Mouse (Mus musculus) lung, adult 2 months (tissue): ENCODE results near the gene Usp30. TPM values are rescaled to one million over a fixed set of nuclear protein-coding genes. Genes with fewer than 3 reads are reported as not detected.

Experiments used
- DNase-seq: peaks from one replicate; pipeline ENCODE4 v3.0.0; 2022
- H3K4me1 ChIP-seq: fragments of 200-500 bp; 2 replicates; pipeline ENCODE4 v1.6.1; 2011; ENCODE audit warnings: low read length; ENCODE audit not compliant: control insufficient read depth, insufficient read depth
- H3K4me3 ChIP-seq: fragments of 200-500 bp; replicated peaks from 2 replicates; pipeline ENCODE3; 2011; ENCODE audit warnings: low read depth, mild to moderate bottlenecking, control low read depth, low read length; ENCODE audit errors: extremely low read depth
- CTCF ChIP-seq: fragments of 200-500 bp; IDR thresholded peaks from 2 replicates; pipeline ENCODE4 v1.5.1; 2011; ENCODE audit warnings: mild to moderate bottlenecking, low read length, control low read depth; ENCODE audit not compliant: insufficient read depth
- POLR2A ChIP-seq: fragments of 200-500 bp; IDR thresholded peaks from 2 replicates; pipeline ENCODE4 v1.6.1; 2011; ENCODE audit warnings: low read depth, mild to moderate bottlenecking, control low read depth, low read length, borderline replicate concordance; ENCODE audit errors: extremely low read depth
- WGBS: fragments of 180-500 bp; shearing (Covaris S2); methylation state at CpG from one replicate; pipeline ENCODE4 v1.1.7; 2018; 5-methylcytosine and 5-hydroxymethylcytosine counted together
- polyA plus RNA-seq: library from polyadenylated mRNA; depleted of rRNA; stranded (reverse); fragments of >200 nt; gene quantifications from 2 replicates; pipeline ENCODE4 v1.2.3, GENCODE M21; 2012; rRNA removed

Usp30 gene
- polyA plus RNA-seq, result 17.0 and 19.7 TPM in 2 replicates

DNA sequence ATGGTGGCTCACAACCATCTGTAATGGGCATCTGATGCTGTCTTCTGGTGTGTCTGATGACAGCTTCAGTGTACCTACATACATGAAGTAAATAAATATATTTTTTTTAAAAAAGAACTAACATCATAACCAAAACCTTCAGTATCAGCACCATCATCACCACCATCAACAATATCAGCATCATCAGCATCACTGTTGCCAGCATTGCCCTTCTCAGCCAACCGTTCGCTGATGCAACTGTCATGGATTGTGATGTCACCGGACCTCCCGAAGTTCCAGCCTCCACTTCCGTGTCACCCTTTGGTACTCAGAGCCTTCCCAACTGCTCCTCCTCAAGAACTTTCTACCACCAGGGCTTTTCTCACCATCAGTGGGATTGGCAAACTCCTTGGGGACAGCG, at the start of gene Usp30:
TSS of gene Usp30 (plus strand) at position 301 of the 400 bp plus-strand sequence.
- TF ChIP-seq POLR2A (no peak), CTCF (no peak)
- 89% methylated on average over 6 of the region's 6 CpGs for WGBS
- Histone ChIP-seq H3K4me1 (no peaks in the 10 kb centered on the region), H3K4me3 (no peak within 1 kb of the TSS)
- DNase-seq, result no peak

DNA sequence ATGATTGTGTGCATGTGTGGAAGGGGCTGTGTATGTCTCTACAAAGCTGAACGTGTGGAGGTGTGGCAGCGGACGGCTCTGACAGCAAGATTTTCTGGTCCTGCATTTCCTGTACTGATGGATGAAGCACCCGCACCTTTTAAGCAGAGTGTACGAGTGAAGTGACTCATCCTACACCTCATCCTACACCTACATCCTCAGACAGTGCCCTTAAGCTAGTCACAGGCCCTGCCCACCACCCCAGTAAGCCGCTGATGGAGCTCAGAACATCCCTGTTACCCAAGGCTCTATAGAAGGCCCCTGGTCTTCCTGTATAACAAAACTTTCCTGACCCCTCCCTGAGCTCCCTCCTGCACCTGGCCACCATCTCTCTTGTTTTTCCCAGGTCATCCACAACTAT, 40.9 kb upstream of the Usp30 start:
- DNase-seq, result no peak
- Histone ChIP-seq H3K4me1 (no peaks in the 10 kb centered on the region), H3K4me3 (no peak overlapping the region)
- TF ChIP-seq CTCF (no peak), POLR2A (no peak)
- 46% methylated on average over 6 of the region's 6 CpGs for WGBS

DNA sequence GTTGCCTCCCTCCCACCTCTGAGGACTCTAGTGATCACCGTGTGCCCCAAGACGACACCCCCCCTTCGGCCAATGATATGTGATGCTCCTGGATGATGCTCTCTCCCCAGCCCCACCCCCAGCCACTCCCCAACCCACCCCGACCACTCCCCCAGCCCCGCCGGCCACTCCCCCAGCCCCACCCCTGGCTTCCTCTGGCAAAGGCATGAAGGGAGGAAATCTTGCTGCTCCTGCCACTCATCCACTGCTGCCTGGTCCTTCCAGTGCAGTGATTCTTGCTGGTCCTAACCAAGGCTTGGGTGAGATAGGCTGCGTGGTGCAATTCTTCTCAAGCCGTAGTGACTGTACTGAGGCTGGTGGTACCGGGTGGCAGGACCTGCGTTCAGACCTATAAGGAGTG, 40.4 kb upstream of the Usp30 start:
- Histone ChIP-seq H3K4me1 (no peaks in the 10 kb centered on the region), H3K4me3 (no peak overlapping the region)
- TF ChIP-seq CTCF (no peak), POLR2A (no peak)
- no peak for DNase-seq
- WGBS, result 11% methylated on average over 10 of the region's 10 CpGs

DNA sequence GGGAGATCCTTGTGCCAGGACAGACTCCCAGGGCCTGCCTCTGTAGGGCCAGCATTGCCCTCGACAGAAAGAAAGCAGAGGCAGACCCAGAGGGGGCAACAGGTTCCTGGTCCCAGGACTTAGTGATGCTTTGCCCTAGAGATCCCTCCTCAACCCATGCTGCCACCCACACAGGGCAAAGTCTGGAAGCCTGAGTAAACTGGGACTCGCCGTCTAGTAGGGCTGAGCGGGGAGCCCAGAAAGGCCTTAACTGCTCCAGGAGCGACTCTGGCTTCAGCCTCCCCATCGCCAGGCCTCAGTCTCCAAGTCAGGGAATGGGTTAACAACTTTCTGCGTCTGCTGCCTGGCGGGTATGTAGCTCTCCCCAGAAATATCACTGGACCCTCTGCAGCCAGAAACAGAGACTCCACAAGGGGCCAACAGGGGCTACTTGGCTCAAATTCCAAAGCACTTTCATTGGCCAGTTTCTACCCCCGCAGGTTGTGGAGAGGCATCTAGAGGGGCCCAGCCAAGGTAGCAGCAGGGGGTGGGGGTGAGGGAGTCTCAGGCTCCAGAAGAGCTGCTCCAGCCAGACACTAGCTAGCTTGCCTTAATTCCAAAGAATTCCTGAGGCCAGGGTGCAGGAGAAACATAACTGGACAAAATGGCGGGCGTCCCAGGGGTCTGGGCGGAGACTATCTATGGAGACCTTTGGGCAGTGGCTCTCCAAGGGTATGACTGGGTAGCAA, 37.9 kb upstream of the Usp30 start:
- TF ChIP-seq CTCF (no peak), POLR2A (no peak)
- no peak for DNase-seq
- WGBS, result 83% methylated on average over 12 of the region's 12 CpGs
- H3K4me1 ChIP-seq, result no peaks in the 10 kb centered on the region
- no peak overlapping the region for H3K4me3 ChIP-seq

DNA sequence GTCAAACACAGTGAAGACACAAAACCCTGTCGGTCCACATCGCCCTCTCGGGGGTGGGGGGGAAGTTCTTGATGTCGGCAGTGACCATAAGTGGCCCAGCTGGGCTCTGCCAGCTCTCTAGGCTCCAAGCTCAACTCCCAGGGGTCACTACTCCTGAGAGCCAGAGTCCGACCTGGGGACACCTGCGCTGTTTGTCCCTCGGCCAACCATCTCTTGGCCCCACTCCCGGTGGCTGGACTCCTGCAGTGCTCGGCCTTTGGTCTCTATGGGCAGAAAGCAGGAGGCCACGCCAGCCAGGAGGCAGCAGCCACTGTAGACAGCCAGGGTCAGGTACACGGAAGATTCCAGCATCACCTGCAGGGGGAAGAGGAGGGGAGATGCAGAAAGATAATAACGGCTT, 37.1 kb upstream of the Usp30 start:
- no peak for DNase-seq
- no peak for TF ChIP-seq CTCF
- TF ChIP-seq POLR2A, result no peak
- Histone ChIP-seq H3K4me3 (no peak overlapping the region), H3K4me1 (no peaks in the 10 kb centered on the region)
- 82% methylated on average over 12 of the region's 12 CpGs for WGBS

DNA sequence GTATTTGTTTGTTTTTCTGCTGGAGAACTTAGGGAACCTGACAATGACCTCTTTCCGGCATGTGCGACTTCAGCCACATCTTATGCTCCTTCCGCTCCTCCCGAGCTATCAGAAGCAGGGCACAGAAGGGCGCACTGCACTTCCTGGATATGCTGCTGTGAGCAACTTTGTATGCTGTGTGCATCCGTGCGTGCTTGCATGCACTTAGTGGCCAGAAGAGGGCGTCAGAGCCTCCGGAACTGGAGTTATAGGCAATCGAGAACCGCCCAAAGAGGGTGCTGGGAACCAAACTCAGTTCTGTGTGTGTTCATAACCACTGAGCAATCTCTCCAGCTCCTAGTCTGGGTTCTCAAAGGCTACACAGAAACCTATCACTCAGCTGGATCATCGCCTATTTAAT, 34.6 kb upstream of the Usp30 start:
- Histone ChIP-seq H3K4me3 (no peak overlapping the region), H3K4me1 (no peaks in the 10 kb centered on the region)
- no peak for DNase-seq
- WGBS, result 84% methylated on average over 12 of the region's 12 CpGs
- TF ChIP-seq POLR2A (no peak), CTCF (no peak)

DNA sequence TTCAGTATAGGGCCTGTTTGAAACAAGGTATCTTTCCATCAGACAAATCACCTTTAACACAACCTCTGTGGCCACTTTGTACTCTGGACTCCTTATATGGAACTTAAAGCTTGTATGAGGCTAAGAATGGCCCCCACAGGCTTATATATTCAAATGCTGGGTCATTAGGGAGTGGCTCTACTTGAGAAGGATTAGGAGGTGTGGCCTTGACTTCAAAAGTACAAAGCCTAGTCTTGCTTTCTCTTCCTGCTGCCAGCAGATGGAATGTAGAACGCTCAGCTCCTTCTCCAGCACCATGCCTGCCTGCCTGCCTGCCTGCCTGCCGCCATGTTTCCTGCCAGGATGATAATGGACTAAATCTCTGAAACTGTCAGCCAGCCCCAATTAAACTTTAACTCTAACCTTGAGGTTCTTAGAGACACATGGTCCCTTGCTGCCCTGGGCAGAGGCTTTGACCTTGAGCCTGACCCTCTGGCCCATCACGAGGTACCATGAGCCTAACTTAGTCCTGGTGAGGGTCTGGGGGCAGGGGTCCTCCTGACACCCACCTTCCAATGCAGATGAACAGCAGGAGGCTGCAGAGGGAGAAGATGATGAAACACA, 33.0 kb upstream of the Usp30 start:
- no peaks in the 10 kb centered on the region for H3K4me1 ChIP-seq
- no peak overlapping the region for H3K4me3 ChIP-seq
- no peak for DNase-seq
- no peak for TF ChIP-seq CTCF
- TF ChIP-seq POLR2A, result no peak
- WGBS, result 74% methylated on average over 3 of the region's 3 CpGs

DNA sequence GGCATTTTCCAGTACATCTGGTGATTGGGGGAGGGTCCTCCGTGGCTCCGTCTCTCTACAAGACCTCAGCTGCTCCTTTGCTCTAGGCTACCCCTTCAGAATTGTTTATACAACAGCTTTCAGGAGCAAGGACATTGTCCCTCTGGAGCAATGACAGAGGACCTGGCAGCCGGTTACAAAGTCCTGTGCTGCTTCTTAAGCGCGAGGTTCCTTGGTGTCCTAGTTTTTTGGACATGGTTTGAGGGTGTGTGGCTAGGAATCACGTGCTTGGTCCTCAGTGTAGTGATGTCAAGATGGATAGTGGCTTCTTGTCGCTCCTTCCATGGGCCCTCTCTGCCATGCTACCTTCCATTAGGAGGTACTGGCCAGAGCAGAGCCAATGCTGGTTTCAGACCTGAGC, 30.9 kb upstream of the Usp30 start:
- H3K4me1 ChIP-seq, result no peaks in the 10 kb centered on the region
- no peak overlapping the region for H3K4me3 ChIP-seq
- 55% methylated on average over 7 of the region's 7 CpGs for WGBS
- DNase-seq, result no peak
- TF ChIP-seq CTCF, result no peak
- TF ChIP-seq POLR2A, result no peak

DNA sequence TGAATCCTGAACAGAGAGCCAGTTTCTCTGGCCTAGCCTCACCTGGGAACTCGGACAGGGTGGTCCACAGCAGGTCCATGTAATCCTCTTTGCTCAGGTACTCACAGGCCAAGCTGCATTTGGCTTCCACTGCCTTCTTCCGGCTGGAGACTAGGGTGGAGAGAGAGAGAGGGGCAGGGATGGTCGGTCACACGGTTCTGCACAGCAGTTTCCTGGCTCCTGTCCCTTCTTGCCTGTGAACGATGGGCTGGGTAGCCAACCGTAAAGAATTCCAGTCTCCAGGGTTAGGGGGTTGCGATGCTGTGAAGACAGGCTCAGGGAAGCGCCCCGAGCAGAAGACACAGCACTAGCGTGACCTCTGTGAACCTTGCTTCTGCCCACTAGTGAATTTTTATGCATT, 30.1 kb upstream of the Usp30 start:
- no peak for TF ChIP-seq CTCF
- TF ChIP-seq POLR2A, result no peak
- no peaks in the 10 kb centered on the region for H3K4me1 ChIP-seq
- no peak for DNase-seq
- no peak overlapping the region for H3K4me3 ChIP-seq
- 56% methylated on average over 10 of the region's 10 CpGs for WGBS

DNA sequence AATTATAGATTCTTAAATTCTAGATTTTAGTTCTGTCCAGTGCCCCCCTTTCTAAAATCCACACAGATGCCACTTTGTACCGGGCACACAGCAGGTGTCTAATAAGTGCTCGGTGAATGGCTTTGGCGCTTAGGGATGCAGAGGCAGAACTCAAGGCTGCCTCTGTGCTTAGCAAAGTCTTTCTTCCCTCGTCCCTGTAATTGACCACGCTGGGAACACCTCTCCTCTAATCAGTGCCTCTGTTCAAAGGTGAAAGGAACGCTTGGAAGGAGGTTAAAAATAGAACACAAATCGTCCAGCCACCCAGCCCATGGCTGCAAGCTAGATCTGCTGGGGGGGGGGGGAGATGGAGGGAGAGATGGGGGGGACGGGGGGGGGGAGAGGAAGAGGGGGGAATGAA, 24.8 kb upstream of the Usp30 start:
- 49% methylated on average over 7 of the region's 8 CpGs for WGBS
- Histone ChIP-seq H3K4me3 (no peak overlapping the region), H3K4me1 (no peaks in the 10 kb centered on the region)
- DNase-seq, result no peak
- TF ChIP-seq CTCF (no peak), POLR2A (no peak)
